Mouse (Mus musculus) layer of hippocampus, adult 2 months (tissue): ENCODE results near the gene Gm45713. TPM values are rescaled to one million over a fixed set of nuclear protein-coding genes. Genes with fewer than 3 reads are reported as not detected.
A peak's percentile ranks its signal among the peaks of the same experiment; 100 is the strongest.
"Not testable (repeated sequence)": the region's sequence is repeated elsewhere in the genome, so short reads cannot be mapped to it uniquely, and the experiment has no call there.

Experiments
- DNase-seq, 2 experiments: peaks; one replicate each; pipeline ENCODE4 v3.0.0; 2022; ENCODE audit warnings: low spot score in 2 of 2
- H3K27ac ChIP-seq: fragments of 200-600 bp; 2 replicates; pipeline ENCODE4 v1.8.1; 2022
- H3K4me3 ChIP-seq: fragments of 200-600 bp; 2 replicates; pipeline ENCODE4 v1.8.1; 2022; ENCODE audit warnings: mild to moderate bottlenecking
- CTCF ChIP-seq: fragments of 200-600 bp; conservative IDR thresholded peaks from 2 replicates; pipeline ENCODE4 v1.8.1; 2022; ENCODE audit warnings: antibody characterized with exemption, mild to moderate bottlenecking, moderate library complexity
- total RNA-seq, 2 experiments: library from RNA; stranded (reverse); gene quantifications; 2 replicates each; pipeline ENCODE4 v1.2.3; 2021

Gene Gm45713
- total RNA-seq, 2 experiments from 2014 or later, result not detected

- no peak for DNase-seq
- no peak for TF ChIP-seq CTCF
- H3K27ac ChIP-seq, result peak overlapping the region; percentile 93; the same call in 1 of the 2 replicates
- H3K4me3 ChIP-seq, result peak overlapping the region; percentile 93
Measured at GRCm38 (mm10) chr7:45122561-45123185, 13.4 kb downstream of the Gm45713 start.

GRCm38 (mm10) chr7:45121966-45122365 is 14.1 kb downstream of the Gm45713 start:
- no peak for DNase-seq
- H3K4me3 ChIP-seq, result peak overlapping the region; percentile 17
- TF ChIP-seq CTCF, result no peak
- H3K27ac ChIP-seq, result peak overlapping the region; percentile 61

- Histone ChIP-seq H3K4me3 (peak overlapping the region; percentile 17), H3K27ac (peak overlapping the region; percentile 72)
- TF ChIP-seq CTCF, result no peak
- DNase-seq, result no peak
Measured at GRCm38 (mm10) chr7:45121404-45121803, 14.6 kb downstream of the Gm45713 start.

GRCm38 (mm10) chr7:45119780-45120709 is 16.0 kb downstream of the Gm45713 start:
- peak overlapping the region; percentile 72 for H3K27ac ChIP-seq
- no peak overlapping the region for H3K4me3 ChIP-seq

GRCm38 (mm10) chr7:45118336-45118735 is 17.7 kb downstream of the Gm45713 start:
- Histone ChIP-seq H3K4me3 (no peak overlapping the region), H3K27ac (no peak overlapping the region)
- no peak for DNase-seq
- TF ChIP-seq CTCF, result no peak

More at GRCm38 (mm10) chr7:45119780-45120709, 16.0 kb downstream of the Gm45713 start:
- no peak for DNase-seq
- no peak for TF ChIP-seq CTCF

GRCm38 (mm10) chr7:45117566-45117965 is 18.5 kb downstream of the Gm45713 start:
- DNase-seq, result no peak
- TF ChIP-seq CTCF, result no peak
- no peak overlapping the region for H3K4me3 ChIP-seq
- no peak overlapping the region for H3K27ac ChIP-seq

- H3K4me3 ChIP-seq, result no peak overlapping the region
- TF ChIP-seq CTCF, result no peak
- no peak overlapping the region for H3K27ac ChIP-seq
Measured at GRCm38 (mm10) chr7:45113476-45113875, 22.6 kb downstream of the Gm45713 start.

GRCm38 (mm10) chr7:45112529-45112928 is 23.5 kb downstream of the Gm45713 start:
- Histone ChIP-seq H3K4me3 (no peak overlapping the region), H3K27ac (no peak overlapping the region)
- DNase-seq, result no peak
- no peak for TF ChIP-seq CTCF

More at GRCm38 (mm10) chr7:45113476-45113875, 22.6 kb downstream of the Gm45713 start:
- DNase-seq, result no peak

GRCm38 (mm10) chr7:45111940-45112339 is 24.1 kb downstream of the Gm45713 start:
- Histone ChIP-seq H3K27ac (no peak overlapping the region), H3K4me3 (no peak overlapping the region)
- TF ChIP-seq CTCF, result no peak
- no peak for DNase-seq

- not testable (repeated sequence) for H3K4me3 ChIP-seq
Measured at GRCm38 (mm10) chr7:45110089-45110488, 25.9 kb downstream of the Gm45713 start.

GRCm38 (mm10) chr7:45107052-45107645 is 28.9 kb downstream of the Gm45713 start:
- no peak for TF ChIP-seq CTCF
- no peak for DNase-seq
- no peak overlapping the region for H3K4me3 ChIP-seq
- H3K27ac ChIP-seq, result no peak overlapping the region

More at GRCm38 (mm10) chr7:45110089-45110488, 25.9 kb downstream of the Gm45713 start:
- H3K27ac ChIP-seq, DNase-seq: not testable (repeated sequence)

GRCm38 (mm10) chr7:45106441-45106840 is 29.6 kb downstream of the Gm45713 start:
- TF ChIP-seq CTCF, result no peak
- H3K27ac ChIP-seq, result no peak overlapping the region
- DNase-seq, result no peak
- H3K4me3 ChIP-seq, result no peak overlapping the region

- TF ChIP-seq CTCF, result no peak
- H3K27ac ChIP-seq, result no peak overlapping the region
- no peak for DNase-seq
- H3K4me3 ChIP-seq, result no peak overlapping the region
Measured at GRCm38 (mm10) chr7:45105491-45105890, 30.5 kb downstream of the Gm45713 start.
